Mouse (Mus musculus) hindbrain, embryonic 13.5 days (tissue): ENCODE results near the gene Jade1. TPM values are rescaled to one million over a fixed set of nuclear protein-coding genes. Genes with fewer than 3 reads are reported as not detected.

Source experiments
- ATAC-seq: fragments of 200-750 bp; cut with Nextera tagmentation; 2 replicates; pipeline ENCODE4 v1.8.0; 2017; ENCODE audit warnings: moderate TSS enrichment; ENCODE audit not compliant: low FRiP score
- H3K27ac ChIP-seq: fragments of 300-500 bp; sonication (generic); 2 replicates; pipeline ENCODE4 v1.5.1; 2015; ENCODE audit warnings: inconsistent platforms, mild to moderate bottlenecking, moderate library complexity
- H3K27me3 ChIP-seq: fragments of 300-500 bp; sonication (generic); 2 replicates; pipeline ENCODE4 v1.6.1; 2015; ENCODE audit warnings: mild to moderate bottlenecking, inconsistent platforms
- H3K36me3 ChIP-seq: fragments of 300-500 bp; sonication (generic); 2 replicates; pipeline ENCODE4 v1.6.1; 2015; ENCODE audit warnings: mild to moderate bottlenecking, inconsistent platforms
- H3K4me1 ChIP-seq: fragments of 300-500 bp; sonication (generic); replicated peaks from 2 replicates; pipeline ENCODE4 v1.6.1; 2015; ENCODE audit warnings: inconsistent platforms
- H3K4me2 ChIP-seq: fragments of 300-500 bp; sonication (generic); 2 replicates; pipeline ENCODE4 v1.6.1; 2015; ENCODE audit warnings: inconsistent platforms, mild to moderate bottlenecking, moderate library complexity
- H3K4me3 ChIP-seq: fragments of 300-500 bp; sonication (generic); 2 replicates; pipeline ENCODE4 v1.5.1; 2015; ENCODE audit warnings: mild to moderate bottlenecking, inconsistent platforms
- H3K9ac ChIP-seq: fragments of 300-500 bp; sonication (generic); 2 replicates; pipeline ENCODE4 v1.6.1; 2015; ENCODE audit warnings: mild to moderate bottlenecking, inconsistent platforms
- H3K9me3 ChIP-seq: fragments of 300-500 bp; sonication (generic); 2 replicates; pipeline ENCODE4 v1.6.1; 2016; ENCODE audit warnings: inconsistent platforms
- WGBS: fragments of 180-500 bp; shearing (Covaris S2); methylation state at CpG from one replicate; pipeline ENCODE4 v1.1.7; 2015; 5-methylcytosine and 5-hydroxymethylcytosine counted together
- polyA plus RNA-seq: library from polyadenylated mRNA; unstranded; fragments of >200 nt; fragmentation: Nextera tagmentation; extraction: Ambion mirVana; gene quantifications from 2 replicates; pipeline ENCODE4 v1.2.1, GENCODE M21; 2015

The Jade1 gene
- 11.2 and 12.4 TPM in 2 replicates for polyA plus RNA-seq

GRCm38 (mm10) chr3:41555491-41556381 lies at the start of gene Jade1:
Gene Jade1, plus strand, starts transcription at chr3:41555731.
- Histone ChIP-seq H3K4me1 (no peaks in the 10 kb centered on the region), H3K9me3 (no peaks in the 10 kb centered on the region), H3K27me3 (no peaks in the 10 kb centered on the region), H3K4me2 (no peak within 1 kb of the TSS), H3K9ac (no peak within 1 kb of the TSS), H3K4me3 (no peak within 1 kb of the TSS), H3K36me3 (no peaks in the 10 kb centered on the region), H3K27ac (no peak within 1 kb of the TSS)
- ATAC-seq, result no peak
- 93% methylated on average over 36 of the region's 36 CpGs for WGBS

GRCm38 (mm10) chr3:41509441-41509840 lies 46.1 kb upstream of the Jade1 start:
- H3K4me3 ChIP-seq, result no peak overlapping the region
- no peak for ATAC-seq
- no peak overlapping the region for H3K4me2 ChIP-seq
- no peaks in the 10 kb centered on the region for H3K36me3 ChIP-seq
- H3K27me3 ChIP-seq, result no peaks in the 10 kb centered on the region
- WGBS, result 86% methylated on average over 2 of the region's 2 CpGs
- H3K4me1 ChIP-seq, result no peaks in the 10 kb centered on the region
- H3K27ac ChIP-seq, result no peak overlapping the region
- no peak overlapping the region for H3K9ac ChIP-seq
- H3K9me3 ChIP-seq, result no peaks in the 10 kb centered on the region

GRCm38 (mm10) chr3:41510191-41510590 lies 45.3 kb upstream of the Jade1 start:
- Histone ChIP-seq H3K27me3 (no peaks in the 10 kb centered on the region), H3K4me1 (no peaks in the 10 kb centered on the region), H3K36me3 (no peaks in the 10 kb centered on the region), H3K4me2 (no peak overlapping the region), H3K27ac (no peak overlapping the region), H3K4me3 (no peak overlapping the region), H3K9ac (no peak overlapping the region), H3K9me3 (no peaks in the 10 kb centered on the region)
- whole genome bisulfite sequencing, result 67% methylated on average over 9 of the region's 9 CpGs
- ATAC-seq, result no peak

GRCm38 (mm10) chr3:41510750-41511149 lies 44.8 kb upstream of the Jade1 start:
- no peak for ATAC-seq
- 64% methylated on average over 7 of the region's 7 CpGs for WGBS

GRCm38 (mm10) chr3:41514003-41514402 lies 41.5 kb upstream of the Jade1 start:
- Histone ChIP-seq H3K36me3 (no peaks in the 10 kb centered on the region), H3K4me2 (no peak overlapping the region), H3K27me3 (no peaks in the 10 kb centered on the region), H3K4me1 (no peaks in the 10 kb centered on the region), H3K4me3 (no peak overlapping the region), H3K27ac (no peak overlapping the region), H3K9me3 (no peaks in the 10 kb centered on the region), H3K9ac (no peak overlapping the region)
- WGBS, result 88% methylated on average over 5 of the region's 5 CpGs
- ATAC-seq, result no peak

More at GRCm38 (mm10) chr3:41510750-41511149, 44.8 kb upstream of the Jade1 start:
- no peak overlapping the region for H3K4me3 ChIP-seq
- H3K36me3 ChIP-seq, result no peaks in the 10 kb centered on the region
- no peaks in the 10 kb centered on the region for H3K9me3 ChIP-seq
- H3K27ac ChIP-seq, result no peak overlapping the region
- no peaks in the 10 kb centered on the region for H3K27me3 ChIP-seq
- H3K4me1 ChIP-seq, result no peaks in the 10 kb centered on the region
- no peak overlapping the region for H3K4me2 ChIP-seq
- no peak overlapping the region for H3K9ac ChIP-seq

- no peak overlapping the region for H3K4me2 ChIP-seq
- no peaks in the 10 kb centered on the region for H3K4me1 ChIP-seq
- no peaks in the 10 kb centered on the region for H3K27me3 ChIP-seq
- H3K4me3 ChIP-seq, result no peak overlapping the region
- no peak overlapping the region for H3K9ac ChIP-seq
- no peak for ATAC-seq
- H3K36me3 ChIP-seq, result no peaks in the 10 kb centered on the region
- no peak overlapping the region for H3K27ac ChIP-seq
- H3K9me3 ChIP-seq, result no peaks in the 10 kb centered on the region
- 84% methylated on average over 11 of the region's 11 CpGs for WGBS
Observed at GRCm38 (mm10) chr3:41514683-41515305, 40.7 kb upstream of the Jade1 start.

- 78% methylated on average over 8 of the region's 8 CpGs for WGBS
- Histone ChIP-seq H3K4me2 (no peak overlapping the region), H3K9me3 (no peaks in the 10 kb centered on the region), H3K4me3 (no peak overlapping the region), H3K9ac (no peak overlapping the region), H3K27me3 (no peaks in the 10 kb centered on the region), H3K27ac (no peak overlapping the region), H3K4me1 (no peaks in the 10 kb centered on the region), H3K36me3 (no peaks in the 10 kb centered on the region)
- ATAC-seq, result no peak
Observed at GRCm38 (mm10) chr3:41516961-41517518, 38.5 kb upstream of the Jade1 start.

GRCm38 (mm10) chr3:41520925-41521324 lies 34.6 kb upstream of the Jade1 start:
- no peak for ATAC-seq
- Histone ChIP-seq H3K4me1 (no peaks in the 10 kb centered on the region), H3K36me3 (no peaks in the 10 kb centered on the region), H3K4me3 (no peak overlapping the region), H3K9ac (no peak overlapping the region), H3K27me3 (no peaks in the 10 kb centered on the region), H3K4me2 (no peak overlapping the region), H3K27ac (no peak overlapping the region), H3K9me3 (0 out of 2 replicates have a peak, but pooled peaks cover 4% of the 10 kb centered on the region)
- 88% methylated on average over 4 of the region's 4 CpGs for WGBS

- ATAC-seq, result no peak
- Histone ChIP-seq H3K4me3 (no peak overlapping the region), H3K27ac (no peak overlapping the region), H3K9me3 (0 out of 2 replicates have a peak, but pooled peaks cover 4% of the 10 kb centered on the region), H3K27me3 (no peaks in the 10 kb centered on the region), H3K4me1 (no peaks in the 10 kb centered on the region), H3K4me2 (no peak overlapping the region), H3K9ac (no peak overlapping the region), H3K36me3 (no peaks in the 10 kb centered on the region)
- WGBS, result 74% methylated on average over 3 of the region's 3 CpGs
Observed at GRCm38 (mm10) chr3:41521733-41522132, 33.8 kb upstream of the Jade1 start.

- Histone ChIP-seq H3K9ac (no peak overlapping the region), H3K4me3 (no peak overlapping the region), H3K27me3 (no peaks in the 10 kb centered on the region), H3K9me3 (0 out of 2 replicates have a peak, but pooled peaks cover 4% of the 10 kb centered on the region), H3K36me3 (no peaks in the 10 kb centered on the region), H3K27ac (no peak overlapping the region), H3K4me2 (no peak overlapping the region), H3K4me1 (no peaks in the 10 kb centered on the region)
- WGBS, result 54% methylated on average over 18 of the region's 18 CpGs
- no peak for ATAC-seq
Observed at GRCm38 (mm10) chr3:41522226-41523005, 33.1 kb upstream of the Jade1 start.

- Histone ChIP-seq H3K27ac (no peak overlapping the region), H3K9me3 (0 out of 2 replicates have a peak, but pooled peaks cover 4% of the 10 kb centered on the region), H3K36me3 (no peaks in the 10 kb centered on the region), H3K9ac (no peak overlapping the region), H3K4me1 (no peaks in the 10 kb centered on the region), H3K4me2 (no peak overlapping the region), H3K27me3 (no peaks in the 10 kb centered on the region), H3K4me3 (no peak overlapping the region)
- 69% methylated on average over 2 of the region's 2 CpGs for WGBS
- no peak for ATAC-seq
Observed at GRCm38 (mm10) chr3:41523006-41523375, 32.5 kb upstream of the Jade1 start.

- Histone ChIP-seq H3K4me3 (no peak overlapping the region), H3K4me2 (no peak overlapping the region), H3K9ac (no peak overlapping the region), H3K27ac (no peak overlapping the region), H3K4me1 (no peaks in the 10 kb centered on the region), H3K27me3 (no peaks in the 10 kb centered on the region), H3K36me3 (no peaks in the 10 kb centered on the region), H3K9me3 (0 out of 2 replicates have a peak, but pooled peaks cover 4% of the 10 kb centered on the region)
- ATAC-seq, result no peak
- 98% methylated on average over 4 of the region's 4 CpGs for WGBS
Observed at GRCm38 (mm10) chr3:41523460-41523859, 32.1 kb upstream of the Jade1 start.
